Mouse (Mus musculus) cerebellum, postnatal 14 days (tissue): ENCODE measurements around the gene Tgm6.

Experiments
- DNase-seq, 2 experiments: peaks; one replicate each; pipeline ENCODE4 v3.0.0; 2021; ENCODE audit warnings: mixed read lengths in 2 of 2

The Tgm6 gene

DNA sequence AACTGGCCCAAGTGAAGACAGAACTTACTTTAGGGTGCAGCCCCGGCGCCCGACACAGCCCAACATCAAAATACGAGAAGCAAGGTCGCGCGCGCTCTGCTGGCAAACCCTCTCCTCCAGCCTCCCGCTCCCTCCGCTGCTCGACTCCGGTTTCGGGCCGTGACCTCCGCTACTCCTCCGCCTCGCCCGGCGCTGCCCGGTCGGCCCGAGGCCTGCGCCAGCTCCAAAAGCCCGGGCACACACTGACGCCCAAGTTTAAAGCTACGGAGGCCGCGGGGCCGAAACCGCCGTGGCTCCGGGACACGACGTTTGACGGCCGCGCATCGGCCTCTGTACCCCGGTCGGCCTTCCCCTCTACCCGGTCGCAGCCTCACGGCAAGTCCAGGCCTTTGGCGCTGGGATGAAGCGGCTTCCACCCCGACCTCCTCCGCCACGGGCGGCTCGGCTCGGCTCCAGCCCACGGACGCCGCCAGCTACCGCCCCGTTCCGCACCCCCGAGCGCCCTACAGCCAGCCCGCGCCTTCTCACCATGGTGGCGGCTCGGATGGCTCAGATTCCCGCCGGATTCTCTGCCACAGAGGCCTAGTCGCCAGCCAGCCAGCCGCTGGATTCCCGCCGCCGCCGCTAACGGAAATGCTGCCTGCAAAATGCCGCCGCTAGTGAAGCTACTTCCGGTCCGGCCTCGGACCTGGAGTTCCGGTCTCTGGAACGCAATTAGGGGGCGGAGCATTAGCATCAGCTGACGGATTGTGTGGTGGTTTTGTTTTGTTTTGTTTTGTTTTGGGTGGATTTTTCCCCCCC, 66.7 kb downstream of the Tgm6 start, which contains the start of gene Snrpb:
Snrpb (minus strand) TSS at position 698 of the 801 bp plus-strand sequence.
- DNase-seq: peak; percentile 93 to 94

DNA sequence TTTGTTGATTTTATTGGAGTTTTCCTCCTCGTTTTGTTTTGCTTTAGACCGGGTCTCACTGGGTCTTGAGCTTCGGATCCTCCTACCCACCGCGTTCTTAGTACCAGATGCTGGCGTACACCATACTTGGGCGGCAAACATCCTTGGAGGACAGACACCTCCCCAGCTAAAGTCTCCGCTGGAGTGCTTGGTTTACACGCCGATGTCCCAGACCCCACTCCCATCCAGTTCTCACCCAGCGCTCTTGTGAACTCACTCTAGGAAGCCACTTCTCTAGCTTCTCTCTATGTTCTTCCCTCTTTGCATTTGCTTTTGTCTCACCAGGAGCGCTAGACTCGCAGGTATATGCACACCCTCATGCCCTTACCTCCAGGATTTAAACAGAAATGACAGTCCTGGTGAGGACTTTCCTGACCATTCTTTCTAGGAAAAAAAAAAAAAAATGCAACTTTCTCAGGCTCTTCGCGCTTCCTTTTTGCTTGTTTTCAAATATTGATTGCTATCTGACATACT, 67.3 kb downstream of the Tgm6 start:
- no peak for DNase-seq

DNA sequence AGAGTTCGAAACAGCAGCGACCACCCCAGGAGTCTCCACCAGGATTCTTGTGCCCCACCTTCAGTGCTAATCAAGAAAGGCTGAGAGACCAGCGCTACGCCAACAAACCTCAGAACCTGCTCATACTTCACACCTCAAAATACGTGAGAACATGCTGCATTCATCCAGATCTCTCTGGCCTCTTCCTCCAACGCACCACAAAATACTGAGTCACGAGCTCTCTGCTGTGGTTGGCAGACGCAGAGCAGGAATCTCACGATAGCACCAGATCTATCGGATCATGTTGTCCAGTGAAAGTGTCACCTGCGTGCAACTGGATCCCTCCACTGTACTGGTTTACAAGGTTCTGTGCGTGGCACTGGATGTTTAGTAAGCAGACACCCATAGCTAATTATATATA, 76.2 kb downstream of the Tgm6 start:
- DNase-seq: no peak

GRCm38 (mm10) chr2:130194894-130195293, 82.7 kb downstream of the Tgm6 start, which contains the start of gene Tmc2:
TSS of gene Tmc2 (plus strand) at chr2:130195194.
- no peak for DNase-seq

DNA sequence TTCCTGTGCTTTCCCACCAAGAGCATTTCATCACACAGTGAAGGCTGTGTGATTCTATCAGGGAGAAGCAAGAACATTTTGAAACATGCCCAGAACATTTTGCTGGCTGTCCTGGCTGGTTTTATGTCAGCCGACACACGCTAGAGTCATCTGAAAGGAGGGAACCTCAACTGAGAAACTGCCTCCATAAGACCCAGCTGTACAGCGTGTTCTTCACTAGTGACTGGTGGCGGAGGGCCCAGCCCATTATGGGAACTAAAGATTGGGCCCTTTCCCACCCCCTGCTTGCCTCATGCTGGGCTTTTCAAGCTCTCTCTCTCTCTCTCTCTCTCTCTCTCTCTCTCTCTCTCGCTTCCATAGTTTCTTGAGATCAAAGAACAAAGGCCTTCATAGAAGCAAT, 88.7 kb downstream of the Tgm6 start:
- no peak for DNase-seq
